Mouse (Mus musculus) MEL-GATA-1-ER (cell line): ENCODE measurements around the gene Ankrd34a.

ENCODE experiments used
- DNase-seq: peaks from one replicate; pipeline ENCODE4 v3.0.0-alpha.2; 2012; ENCODE audit warnings: low read depth; ENCODE audit errors: extremely low read depth

The Ankrd34a gene

GRCm38 (mm10) chr3:96561946-96562681, 34.3 kb upstream of the Ankrd34a start:
- DNase-seq: peak; percentile 62

- no peak for DNase-seq
These were observed 33.2 kb upstream of the Ankrd34a start for GRCm38 (mm10) chr3:96563267-96563666.

- no peak for DNase-seq
These were observed 32.4 kb upstream of the Ankrd34a start for GRCm38 (mm10) chr3:96563911-96564632.

DNA sequence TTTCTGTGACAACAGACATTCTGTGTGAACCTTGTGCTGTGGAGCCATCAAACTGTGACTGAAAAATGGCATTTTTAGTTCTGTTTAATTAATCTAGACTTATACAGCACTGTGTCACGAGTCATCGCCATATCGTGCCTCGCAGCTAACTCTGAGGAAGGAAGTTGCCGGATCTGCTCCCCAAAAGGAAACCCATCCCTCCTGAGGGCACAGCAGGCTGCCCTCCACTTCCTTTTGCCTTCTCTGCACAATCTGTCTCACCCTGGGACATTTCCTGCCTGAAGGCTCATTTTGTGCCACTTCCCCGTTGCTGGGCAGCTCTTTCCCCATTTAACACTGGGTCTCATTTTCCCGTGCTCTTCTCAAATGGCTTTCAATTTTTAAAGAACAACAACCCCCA, 31.8 kb upstream of the Ankrd34a start:
- DNase-seq: peak; percentile 94

- DNase-seq: no peak
These were observed 31.3 kb upstream of the Ankrd34a start for GRCm38 (mm10) chr3:96565105-96565504.

DNA sequence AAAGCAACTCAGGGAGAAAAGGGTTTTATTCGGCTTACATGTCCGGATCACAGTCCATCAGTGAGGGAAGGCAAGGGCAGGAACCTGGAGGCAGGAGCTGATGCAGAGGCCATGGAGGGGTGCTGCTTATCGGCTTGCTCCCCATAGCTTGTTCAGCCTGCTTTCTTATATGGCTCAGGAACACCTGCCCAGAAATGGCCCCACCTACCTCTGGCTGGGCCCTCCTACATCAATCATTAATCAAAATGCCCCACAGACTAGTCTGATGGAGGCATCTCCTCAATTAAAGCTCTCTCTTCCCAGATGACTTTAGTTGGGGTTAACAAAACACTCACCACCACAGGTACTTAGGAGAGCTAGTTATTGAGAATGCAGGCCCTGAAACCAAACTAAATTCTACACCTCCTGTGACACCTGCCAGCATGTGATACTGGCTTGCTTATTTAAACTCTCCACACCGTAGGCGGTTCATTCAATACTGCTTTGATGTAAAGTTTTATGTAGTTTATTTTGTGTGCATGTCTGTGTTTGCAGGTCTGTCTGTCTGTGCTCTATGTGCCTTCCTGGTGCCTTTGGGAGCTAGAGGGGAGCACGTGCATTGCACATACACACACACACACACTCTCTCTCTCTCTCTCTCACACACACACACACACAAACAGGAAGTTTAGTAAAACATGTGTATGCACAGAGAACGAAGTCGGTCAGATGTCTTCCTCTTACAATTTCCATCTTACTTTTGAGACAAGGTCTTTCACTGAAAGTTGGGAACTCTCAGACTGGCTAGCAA, 29.6 kb upstream of the Ankrd34a start:
- DNase-seq: no peak

DNA sequence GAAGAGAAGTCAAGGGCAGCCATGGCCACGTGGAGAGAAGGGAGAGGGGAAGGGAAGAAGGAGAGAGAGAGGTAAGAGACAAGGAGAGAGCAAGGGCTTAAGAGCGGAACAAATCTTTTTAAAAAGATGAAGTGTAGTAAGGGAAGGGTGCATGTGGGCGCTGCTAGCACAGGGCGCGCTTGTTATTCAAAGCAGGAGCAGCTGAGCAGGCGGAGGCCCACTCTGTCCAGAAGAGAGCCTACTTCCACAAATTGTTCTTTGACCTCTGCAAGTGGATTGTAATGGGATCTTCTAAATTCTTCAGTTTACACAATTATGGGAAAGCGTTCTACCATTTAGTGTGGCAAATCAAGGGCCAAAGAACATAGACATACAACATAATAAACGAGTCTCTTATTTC, 27.8 kb upstream of the Ankrd34a start:
- DNase-seq: no peak

DNA sequence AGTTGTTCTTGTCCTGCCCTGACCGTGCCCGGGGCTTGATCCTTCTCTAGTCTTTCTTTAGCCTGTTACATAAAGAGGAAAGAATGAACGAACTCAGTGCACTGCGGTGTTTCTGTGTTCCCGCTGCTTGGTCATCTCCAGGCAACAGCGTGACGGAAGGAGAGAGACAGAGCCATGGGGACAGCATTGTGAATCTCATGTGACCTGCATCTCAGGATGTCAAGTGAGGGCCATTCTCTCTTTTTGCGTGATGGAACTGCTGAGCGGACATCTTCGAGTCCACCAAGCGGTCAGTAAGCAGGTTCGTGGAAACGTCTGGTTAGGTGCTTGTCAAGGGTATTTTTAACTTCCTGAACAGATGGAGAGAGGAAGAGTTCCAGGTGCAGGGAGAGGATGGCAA, 26.9 kb upstream of the Ankrd34a start:
- DNase-seq: no peak

GRCm38 (mm10) chr3:96569966-96570605, 26.4 kb upstream of the Ankrd34a start:
- no peak for DNase-seq

- no peak for DNase-seq
These were observed 25.8 kb upstream of the Ankrd34a start for GRCm38 (mm10) chr3:96570643-96571042.

DNA sequence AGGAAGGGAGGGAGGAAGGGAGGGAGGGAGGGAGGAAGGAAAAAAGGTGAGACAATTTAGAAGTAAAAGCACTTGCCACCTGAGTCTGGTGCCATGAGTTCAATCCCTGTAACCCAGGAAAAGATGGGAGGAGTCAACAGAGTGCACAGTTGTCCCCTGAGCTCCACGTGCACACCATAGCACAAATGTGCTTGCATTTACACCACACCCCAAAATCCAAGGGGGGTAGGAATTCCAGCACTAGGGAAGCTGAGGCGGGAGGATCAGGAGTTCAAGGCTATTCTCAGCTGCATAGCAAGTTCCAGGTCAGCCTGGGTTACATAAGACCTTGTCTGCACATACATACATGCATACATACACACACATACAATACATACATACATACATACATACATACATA, 25.1 kb upstream of the Ankrd34a start:
- no peak for DNase-seq

DNA sequence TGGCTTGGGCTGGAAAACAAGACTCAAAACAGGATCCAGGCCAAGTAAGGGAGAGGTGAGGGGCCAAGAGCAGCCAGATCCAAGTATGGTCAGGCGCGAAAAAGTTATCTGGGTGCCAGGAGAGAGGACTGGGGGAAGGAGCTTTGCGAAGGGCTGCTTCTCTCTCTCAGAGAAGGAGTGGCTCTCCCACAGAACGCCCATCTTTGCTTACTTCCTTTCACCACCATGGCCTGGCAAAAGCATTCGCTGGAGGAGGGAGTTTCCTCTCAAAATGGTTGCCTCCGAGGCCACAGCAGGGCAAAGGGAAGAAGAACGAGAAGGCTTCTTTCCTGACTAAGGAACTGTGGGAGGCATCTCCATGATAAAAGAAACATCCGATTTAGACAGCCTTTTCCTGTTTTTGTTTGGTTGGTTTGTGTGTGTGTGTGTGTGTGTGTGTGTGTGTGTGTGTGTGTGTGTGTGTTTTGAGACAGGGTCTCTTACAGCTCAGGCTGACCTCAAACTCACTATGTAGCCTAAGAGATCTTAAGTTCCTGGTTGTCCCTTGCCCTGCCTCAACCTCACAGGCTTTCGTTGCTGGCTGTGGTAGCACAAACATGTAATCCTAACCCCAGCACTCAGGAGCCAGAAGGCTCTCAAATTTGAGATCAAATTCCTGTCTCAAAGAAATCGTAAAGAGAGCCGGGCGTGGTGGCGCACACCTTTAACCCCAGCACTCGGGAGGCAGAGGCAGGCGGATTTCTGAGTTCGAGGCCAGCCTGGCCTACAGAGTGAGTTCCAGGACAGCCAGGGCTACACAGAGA, 24.3 kb upstream of the Ankrd34a start:
- DNase-seq: no peak

GRCm38 (mm10) chr3:96573611-96574511, 22.6 kb upstream of the Ankrd34a start:
- DNase-seq: no peak

DNA sequence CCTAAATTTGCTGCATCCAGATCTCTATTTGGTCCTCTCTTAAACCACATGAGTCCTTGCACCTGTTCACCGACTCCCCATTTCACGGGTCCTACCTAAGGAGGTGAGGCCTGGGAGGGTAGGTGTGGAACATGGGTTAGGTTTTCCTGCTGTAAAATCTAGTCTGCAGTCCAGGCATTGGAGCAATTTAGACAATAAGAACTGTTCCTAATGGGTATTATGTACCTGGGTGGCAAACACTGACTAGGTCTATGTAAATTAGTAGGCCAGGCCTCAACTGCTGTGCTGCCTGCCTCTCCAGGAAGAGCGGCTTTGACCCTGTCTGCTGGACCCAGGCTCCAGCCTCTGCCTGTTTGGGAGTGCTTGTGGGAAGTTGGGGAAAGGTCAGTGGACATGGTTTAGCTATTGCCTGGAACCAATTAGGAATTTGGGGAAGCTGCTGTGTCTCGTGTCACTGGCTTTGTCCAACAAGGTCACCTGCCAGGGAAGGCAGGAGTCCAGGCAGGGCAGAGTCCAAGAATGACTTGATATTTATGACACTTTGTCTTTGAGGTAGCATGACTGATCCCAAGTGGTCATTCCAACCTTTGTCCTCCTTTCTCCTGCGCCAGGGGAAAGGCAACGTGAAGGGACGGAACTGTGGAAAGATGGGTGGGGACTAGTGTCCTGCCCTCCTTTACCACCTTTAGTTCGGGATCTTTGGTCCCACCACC, 21.0 kb upstream of the Ankrd34a start:
- no peak for DNase-seq

- no peak for DNase-seq
These were observed 20.3 kb upstream of the Ankrd34a start for GRCm38 (mm10) chr3:96576005-96576658.

GRCm38 (mm10) chr3:96576690-96577541, 19.5 kb upstream of the Ankrd34a start, which contains the start of gene Gm16253:
Gene Gm16253, plus strand, starts transcription at chr3:96576984.
- DNase-seq: peak; percentile 100

- no peak for DNase-seq
These were observed 18.9 kb upstream of the Ankrd34a start for GRCm38 (mm10) chr3:96577566-96577965.
